Mouse (Mus musculus): ENCODE measurements around the gene Nat8.
A peak's percentile ranks its signal among the peaks of the same experiment; 100 is the strongest.
"Not testable (repeated sequence)": the region's sequence is repeated elsewhere in the genome, so short reads cannot be mapped to it uniquely, and the experiment has no call there.

Nat8 gene

DNA sequence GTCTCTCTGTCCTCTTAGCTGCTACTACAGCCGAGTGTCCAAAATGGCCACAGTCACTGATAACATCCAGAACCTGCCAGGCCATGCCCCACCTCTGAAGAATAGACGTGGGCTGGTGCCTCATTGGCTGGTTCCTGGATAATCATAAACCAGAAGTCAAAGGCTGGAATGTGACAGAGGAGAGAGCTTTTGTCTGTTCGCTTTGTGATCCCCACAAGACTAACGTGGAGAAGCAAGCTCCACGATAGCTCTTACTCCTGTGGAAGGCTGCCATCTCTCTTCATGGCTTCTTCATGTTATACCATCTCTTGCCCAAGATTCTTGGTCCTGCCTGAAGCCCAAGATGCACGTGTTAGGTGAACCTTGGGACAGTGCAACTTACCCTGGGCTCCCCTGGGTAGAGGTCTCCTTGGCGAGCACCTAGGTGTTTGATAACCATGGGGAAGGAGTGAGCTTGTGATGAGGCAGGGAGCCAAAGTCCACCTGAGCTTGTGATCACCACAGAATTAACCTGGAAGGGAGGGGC lies at the start of gene Nat8:
Nat8 (minus strand) TSS at position 287 of the 526 bp plus-strand sequence.
- DNase-seq (ENCODE audit: low spot score): no peak

DNA sequence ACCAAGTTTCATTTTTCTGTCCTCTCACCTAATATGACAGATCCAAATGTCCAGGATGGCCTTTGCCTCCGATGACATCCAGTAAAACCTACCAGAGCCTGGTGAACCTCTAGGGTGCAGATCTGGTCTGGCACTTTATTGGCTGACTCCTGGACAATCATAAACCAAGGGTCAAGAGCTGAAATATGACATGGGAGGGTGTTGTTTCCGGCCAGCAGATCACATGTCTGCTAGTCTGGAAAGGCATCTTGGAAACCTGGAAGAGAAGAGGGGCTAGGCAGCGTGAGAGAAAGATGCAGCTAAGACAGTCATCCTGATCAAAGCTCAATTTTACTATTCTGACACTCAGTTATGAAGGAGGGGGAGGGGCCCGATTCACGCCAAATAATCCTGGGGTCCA lies 37.1 kb upstream of the Nat8 start, which contains the start of gene Nat8f2:
Nat8f2 (minus strand) TSS at position 153 of the 400 bp plus-strand sequence.
- DNase-seq (ENCODE audit: low spot score): not testable (repeated sequence)

DNA sequence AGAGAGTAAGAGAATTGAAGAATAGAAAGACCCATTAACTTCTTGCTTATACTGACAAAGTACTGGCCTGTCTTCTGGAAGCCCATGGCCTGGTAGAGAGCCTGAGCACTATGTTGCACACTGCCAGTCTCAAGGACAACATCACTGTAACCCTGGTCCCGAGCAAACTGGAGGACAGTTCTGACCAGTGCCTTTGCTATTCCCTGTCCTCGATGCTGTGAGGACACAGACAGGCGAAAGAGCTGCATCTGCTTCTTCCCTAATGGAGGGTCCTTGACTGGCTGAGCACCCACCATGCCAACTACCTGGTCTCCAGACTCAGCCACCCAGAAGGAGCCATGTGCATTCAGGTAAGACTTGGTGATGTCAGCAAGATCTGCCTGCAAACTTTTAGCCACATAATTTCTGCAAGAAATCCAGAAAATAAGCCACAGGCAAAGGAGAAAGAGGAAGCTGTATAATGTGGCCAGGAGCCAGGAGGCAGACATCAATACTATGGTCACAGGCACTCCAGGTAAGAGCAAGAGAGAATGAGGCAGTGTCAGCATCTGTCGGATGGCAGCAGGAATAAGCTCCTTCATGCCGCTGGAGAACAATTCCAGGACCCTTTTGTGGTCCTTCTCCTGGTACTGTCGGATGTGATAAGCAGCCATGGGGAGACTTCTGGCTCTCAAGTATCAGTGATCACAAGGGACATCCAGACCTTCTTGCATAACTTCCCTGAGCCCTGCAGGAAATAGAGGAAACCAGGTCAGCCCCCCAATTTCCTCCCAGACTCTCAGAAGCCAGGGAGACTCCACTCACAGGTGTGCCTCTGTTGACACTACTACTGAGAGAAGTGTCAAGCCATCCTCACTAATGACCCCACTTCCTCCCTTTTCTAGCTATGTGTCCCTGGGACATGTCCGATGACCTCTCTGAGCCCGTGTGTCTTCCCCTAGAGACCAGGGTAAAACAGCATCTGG lies 36.1 kb upstream of the Nat8 start:
- no peak for DNase-seq (ENCODE audit: low spot score)

DNA sequence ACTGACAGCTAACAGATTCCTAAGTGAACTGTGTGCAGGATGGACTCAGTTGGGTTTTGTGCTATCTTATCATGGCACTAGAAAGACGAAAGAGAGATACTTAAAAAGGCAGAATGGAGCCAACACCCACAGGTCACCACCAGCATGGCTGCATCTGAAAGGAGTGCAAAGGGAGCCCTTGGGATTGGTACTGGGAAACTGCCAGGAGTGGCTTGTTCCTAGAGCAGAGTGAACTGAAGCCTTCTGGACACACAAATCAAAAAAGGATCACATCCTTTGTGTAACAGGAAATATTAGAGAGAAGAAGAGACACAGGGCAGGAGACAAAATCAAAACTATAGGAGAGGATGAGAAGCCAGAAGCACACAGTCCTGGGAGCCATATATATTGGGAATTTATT lies 35.1 kb upstream of the Nat8 start:
- DNase-seq (ENCODE audit: low spot score): not testable (repeated sequence)

DNA sequence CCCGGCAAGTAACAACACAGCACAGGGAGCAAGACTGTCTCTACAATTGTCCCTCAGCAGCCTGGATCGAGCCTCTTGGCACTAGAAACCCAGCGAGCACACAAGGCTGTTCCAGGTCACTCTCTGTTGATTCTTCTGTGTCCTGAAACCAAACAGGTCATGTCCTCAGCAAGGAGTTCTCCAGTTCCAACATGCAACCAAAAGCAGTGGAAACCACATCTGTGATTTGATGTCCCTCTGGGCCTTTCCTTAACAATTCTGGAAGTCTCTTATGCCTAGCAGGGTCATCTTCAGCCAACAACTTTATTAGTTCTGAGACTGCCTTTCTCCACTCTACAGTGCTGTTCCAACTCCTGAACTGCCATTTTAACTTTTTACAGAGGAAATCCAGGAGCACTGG lies 34.3 kb upstream of the Nat8 start:
- DNase-seq (ENCODE audit: low spot score): not testable (repeated sequence)

DNA sequence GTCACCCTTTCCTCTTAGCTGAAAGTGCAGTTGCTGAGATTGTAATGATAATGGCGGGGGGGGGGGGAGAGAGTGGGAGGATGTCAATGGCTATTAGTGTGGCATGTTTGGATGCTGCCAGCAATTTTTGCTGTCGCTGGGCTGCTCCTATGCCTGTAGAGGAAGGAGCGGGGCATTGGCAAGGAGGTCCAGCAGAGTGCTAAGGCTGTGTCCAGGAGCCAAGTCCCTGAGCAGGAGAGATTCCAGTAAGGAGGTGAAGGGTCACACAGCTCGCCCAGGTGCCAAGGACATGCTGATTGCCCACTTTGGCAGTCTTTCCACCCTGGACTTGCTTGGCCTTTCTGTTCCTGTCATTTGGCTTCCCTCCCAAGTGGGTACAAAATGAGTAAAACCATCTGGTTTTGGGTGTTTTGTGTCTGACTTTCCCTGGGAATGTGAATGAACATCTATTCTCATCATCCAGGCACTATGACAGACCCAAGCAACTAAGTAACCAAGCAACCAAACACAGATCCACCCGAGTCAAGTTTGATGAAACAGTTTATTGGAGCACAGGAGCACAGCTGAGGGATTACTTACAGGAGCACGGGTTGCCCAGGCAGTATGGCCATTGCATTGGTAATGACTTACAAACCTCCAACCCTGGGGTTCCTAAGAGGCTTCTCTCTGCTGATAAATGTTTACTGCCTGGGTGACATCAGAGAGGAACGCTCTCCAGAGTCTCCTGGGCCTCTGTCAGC lies 33.2 kb upstream of the Nat8 start:
- DNase-seq (ENCODE audit: low spot score): peak; percentile 36

DNA sequence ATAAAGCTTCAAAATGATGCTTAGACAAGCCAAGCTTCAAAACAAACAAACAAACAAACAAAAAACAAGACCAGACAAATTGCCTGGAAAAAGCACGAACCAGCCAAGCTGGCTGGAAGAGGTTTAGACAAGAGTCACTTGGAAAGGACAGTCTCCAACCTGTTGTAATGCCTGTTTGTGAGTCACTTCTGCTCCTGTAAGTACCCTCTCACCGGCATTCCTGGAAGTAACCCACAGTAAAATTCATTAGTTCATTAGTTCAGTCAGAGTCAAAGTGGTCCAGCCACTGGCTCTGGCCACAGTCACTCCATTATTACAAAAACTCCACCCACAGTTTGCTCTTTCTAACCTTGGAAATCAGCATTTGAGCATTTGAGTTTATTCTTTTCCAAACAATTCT lies 32.0 kb upstream of the Nat8 start:
- no peak for DNase-seq (ENCODE audit: low spot score)

DNA sequence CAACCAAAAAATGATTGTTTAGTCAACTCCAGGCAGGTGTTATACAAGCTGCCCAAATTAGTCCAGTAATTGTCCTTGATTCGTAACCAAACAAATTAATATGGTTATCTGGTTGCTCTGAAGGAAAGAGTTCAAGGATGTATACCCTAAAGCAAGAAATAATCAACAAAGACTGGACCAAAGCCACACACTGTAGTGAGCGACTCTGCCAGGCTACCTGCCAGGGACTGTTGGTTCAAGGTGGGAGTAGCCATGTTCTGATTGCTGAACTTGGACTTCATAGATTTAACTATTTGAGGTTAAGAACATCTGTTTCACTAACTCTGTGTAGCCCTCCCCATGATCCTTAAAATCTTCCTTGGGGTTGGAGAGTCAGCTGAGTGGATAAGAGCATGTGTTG lies 31.3 kb upstream of the Nat8 start:
- peak; percentile 52 for DNase-seq (ENCODE audit: low spot score)

DNA sequence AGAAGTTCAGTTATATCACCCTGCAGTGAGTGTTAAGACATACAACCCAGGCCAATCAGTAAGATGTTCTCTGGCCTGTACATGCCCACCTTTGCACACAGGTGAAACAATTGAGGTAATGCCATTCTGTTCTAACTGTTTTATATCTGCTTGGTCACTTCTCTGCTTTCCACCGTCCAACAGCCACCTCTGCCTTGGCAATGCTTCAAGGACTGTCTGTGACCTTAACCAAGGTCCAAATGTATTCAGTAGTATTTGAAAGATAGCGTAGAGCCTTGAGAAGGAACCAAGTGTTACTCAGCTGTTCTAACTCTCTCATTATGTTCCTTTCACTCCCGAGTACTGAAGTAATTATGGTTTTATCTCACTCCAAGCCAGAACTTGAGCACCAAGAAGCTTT lies 30.7 kb upstream of the Nat8 start:
- DNase-seq (ENCODE audit: low spot score): peak; percentile 76

DNA sequence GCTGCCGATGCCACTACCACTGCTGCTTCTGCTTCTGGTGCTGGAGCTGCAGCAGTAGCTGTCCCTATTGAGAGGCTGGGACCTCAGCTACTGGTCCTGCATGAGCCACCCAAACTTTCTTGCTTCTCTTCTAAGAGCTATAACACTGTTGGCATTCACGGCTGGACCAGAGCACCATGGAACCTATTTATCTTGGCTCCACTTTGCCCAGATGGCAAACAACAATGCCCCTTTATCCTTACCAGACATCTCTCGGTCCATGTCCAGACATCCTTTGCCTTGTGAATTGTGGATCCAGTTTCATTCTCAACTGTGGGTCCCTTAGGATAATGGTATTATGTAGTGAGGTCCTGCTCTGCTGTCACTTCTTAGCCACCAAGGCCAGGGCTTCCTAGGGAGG lies 29.4 kb upstream of the Nat8 start:
- no peak for DNase-seq (ENCODE audit: low spot score)

DNA sequence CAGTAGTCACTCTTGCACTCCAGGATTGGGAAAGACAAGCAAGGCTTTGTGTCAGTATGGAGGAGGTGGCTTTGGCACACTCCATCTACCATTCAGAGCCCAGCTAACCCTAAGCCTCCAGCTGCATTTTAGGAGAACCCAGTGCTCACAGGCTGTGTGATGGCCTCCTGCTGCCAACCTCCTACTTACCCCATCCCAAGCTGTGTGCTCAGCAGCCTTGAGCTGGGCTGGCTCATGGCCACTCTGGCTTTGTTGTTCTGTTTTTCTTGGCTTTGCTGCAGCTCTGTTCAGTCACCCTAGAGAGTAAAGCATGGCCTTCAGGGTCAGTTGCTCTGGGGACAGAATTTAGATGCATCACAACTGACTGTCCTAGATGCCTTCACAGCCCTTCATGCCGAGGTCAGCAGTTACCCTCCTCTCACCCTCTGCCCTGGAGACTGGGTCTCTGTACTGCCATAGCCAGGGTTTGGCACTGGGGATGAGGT lies 24.4 kb upstream of the Nat8 start:
- peak; percentile 64 for DNase-seq (ENCODE audit: low spot score)

DNA sequence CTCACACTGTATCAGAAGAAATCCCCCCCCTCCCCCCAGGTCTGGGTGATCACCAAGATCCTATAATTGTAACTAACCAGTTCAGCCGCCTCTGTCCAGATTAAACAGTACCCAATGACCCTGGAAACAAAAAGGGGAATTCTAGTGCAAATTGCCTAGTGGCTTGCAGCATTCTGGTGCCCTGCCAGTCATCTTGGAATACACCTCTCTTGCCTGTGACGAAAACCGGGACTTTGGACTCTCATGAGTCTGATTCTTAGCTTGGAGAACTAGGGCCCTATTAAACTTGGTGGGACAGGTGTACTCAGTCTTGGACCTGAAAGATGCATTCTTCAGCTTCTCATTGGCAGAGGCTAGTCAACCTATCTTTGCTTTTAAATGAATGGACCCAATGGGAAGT lies 21.6 kb upstream of the Nat8 start:
- DNase-seq (ENCODE audit: low spot score): no peak

DNA sequence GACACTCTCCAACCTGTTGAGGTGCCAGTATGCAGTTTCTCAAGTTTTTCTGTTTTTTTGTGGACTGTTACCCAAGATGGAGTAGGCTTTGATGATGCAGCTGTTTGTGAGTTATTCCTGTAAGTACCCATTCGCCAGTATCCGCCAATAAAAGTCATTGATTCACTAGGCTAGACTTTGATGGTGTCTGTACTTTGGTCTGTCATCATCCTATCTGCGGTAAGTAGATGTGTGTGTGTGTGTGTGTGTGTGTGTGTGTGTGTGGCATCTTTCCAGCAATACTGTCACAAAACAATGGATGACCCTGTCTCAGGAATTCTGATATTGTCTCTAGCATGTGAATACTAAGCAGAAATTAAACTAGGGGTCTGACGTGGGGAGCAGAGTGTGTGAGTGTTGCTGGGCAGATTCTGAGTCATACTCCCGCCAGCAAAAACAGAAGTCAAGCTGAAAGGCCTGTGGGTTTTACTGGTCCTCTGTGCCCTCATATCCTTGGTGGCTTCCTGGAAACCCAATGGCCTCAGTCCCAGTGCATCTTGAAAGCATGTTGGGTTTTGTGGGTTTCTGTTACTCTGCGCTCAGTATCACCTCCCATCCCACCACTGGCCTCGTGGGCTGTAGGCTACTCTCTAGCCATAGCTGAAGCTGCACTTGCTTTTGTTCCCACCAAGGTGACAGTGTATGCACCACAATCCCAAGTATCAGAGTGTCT lies 19.3 kb upstream of the Nat8 start:
- DNase-seq (ENCODE audit: low spot score): no peak

DNA sequence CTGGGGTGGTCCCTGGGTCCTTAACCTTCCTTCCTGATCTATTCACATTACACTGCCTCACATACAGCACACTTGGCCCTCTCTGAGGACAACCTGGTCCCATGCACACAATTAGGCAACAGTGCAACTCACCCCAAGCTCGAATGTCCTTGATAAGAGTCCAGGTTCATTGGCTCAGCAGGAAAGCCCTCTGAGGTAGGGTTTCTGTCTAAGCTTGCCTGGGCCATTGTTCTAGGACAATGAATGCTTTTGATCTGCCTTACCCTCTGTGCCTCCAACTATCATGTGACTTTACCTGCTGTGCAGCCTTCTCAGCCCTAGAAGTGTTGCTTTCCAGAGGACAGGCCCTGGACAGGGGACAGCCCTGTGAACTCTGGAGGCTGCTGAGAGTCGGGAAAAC lies 17.4 kb upstream of the Nat8 start:
- DNase-seq (ENCODE audit: low spot score): no peak

DNA sequence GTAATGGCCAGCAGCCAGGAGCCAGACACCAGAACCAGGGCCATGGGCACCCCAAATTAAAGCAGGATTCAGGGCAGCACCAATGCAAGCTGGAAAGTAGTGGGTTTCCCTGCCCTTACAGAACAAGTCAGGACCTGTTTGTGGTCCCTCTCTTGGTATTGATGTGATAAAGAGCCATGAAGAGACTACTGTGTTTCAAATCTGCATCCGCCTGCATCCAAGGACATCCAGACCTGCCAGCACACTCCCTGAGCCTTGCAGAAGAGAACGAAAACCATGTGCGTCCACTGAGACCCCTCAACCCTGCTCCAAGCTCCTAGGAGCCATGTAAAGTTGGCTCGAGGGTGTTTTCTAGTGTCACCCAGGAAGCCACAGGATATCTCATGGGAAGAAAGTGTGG lies 16.3 kb upstream of the Nat8 start:
- no peak for DNase-seq (ENCODE audit: low spot score)

DNA sequence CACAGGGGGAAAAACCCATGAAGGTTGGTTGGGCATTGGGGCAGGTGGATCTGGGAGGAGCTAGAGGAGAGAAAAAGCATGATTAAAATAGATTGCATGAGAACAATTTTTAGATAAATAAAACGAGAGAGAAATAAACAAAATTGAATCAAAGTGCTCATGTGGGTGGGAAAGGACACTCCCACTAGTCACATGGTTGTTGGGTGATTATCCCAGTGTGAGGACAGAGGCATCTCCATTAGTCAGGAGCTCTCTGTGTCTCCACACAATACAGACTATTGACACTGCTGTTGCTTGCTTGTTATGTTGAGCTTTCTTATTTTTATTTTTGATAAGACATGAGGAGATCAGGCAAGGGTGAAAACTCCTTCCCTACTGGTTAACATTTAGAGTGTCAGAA lies 15.0 kb upstream of the Nat8 start:
- DNase-seq (ENCODE audit: low spot score): no peak

DNA sequence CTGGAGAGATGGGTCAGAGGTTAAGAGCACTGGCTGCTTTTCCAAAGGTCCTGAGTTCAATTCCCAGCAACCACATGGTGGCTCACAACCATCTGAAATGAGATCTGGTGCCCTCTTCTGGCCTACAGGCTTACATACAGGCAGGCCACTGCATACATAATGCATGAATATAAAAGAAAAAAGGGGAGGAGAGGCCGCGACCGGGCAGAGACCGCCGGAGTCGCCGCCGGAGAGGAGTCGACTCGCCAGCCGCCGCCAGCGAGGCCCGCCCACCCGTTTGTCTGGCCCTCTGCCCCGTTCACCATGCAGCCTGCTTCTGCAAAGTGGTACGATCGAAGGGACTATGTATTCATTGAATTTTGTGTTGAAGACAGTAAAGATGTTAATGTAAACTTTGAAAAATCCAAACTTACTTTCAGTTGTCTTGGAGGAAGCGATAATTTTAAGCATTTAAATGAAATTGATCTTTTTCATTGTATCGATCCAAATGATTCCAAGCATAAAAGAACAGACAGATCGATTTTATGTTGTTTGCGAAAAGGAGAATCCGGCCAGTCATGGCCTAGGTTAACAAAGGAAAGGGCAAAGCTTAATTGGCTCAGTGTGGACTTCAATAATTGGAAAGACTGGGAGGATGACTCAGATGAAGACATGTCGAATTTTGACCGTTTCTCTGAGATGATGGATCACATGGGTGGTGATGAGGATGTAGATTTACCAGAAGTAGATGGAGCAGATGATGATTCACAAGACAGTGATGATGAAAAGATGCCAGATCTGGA lies 12.0 kb upstream of the Nat8 start:
- not testable (repeated sequence) for DNase-seq (ENCODE audit: low spot score)

DNA sequence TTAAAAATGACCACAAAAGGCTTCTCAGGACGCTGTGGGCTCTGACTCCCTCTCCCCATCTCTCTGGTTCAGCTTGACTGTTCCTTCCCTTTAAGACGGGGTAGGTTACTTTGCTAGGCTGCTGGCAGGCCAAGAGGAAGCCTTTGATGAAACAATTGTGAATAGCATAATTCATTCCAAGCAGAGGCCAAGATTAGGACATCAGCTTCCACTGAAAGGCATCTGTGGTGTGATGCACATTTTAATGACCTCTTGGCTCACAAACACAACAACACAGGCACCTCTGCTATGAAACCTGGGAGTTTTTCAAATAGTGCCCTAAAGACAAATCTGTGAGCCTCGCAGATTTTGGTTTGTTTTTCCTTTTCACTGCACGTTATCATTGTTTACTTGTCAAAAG lies 8.1 kb upstream of the Nat8 start:
- no peak for DNase-seq (ENCODE audit: low spot score)

DNA sequence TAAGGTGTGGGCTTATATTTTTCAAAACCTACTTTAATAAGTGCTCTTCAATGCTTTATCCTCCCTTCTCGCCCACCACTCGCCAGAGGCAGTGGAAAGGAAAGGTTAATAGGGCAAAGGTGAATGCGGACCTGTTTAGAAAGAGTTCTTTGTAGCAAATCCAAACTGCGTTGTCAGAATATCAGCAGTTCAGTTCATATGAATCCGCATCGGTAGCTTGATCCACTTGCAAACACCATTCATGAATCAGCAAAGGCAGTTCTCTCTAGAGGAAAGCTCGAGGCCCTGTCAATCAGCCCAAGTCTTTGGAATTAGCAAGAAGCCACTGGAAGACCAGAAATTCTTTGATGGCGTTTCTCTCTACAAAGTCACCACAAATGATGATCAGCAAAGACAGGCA lies 6.8 kb upstream of the Nat8 start:
- DNase-seq (ENCODE audit: low spot score): no peak

DNA sequence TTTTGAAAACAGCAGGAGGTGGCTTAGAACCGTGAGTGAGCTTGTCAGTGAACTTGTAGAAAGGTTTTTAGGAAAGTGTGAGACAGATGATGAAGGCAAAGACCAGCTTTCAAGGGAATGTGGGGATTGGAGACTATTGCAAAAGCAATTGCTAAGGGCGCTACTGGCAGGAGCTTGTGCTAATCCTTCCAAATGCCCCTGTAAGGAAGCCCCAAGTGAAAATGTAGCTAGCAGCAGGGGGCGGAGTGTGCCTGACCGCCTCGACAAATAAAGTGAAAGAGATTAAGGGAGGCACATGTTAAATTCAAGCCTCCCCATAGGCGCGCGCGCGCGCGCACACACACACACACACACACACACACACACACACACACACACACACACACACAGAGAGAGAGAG lies 5.4 kb upstream of the Nat8 start:
- DNase-seq (ENCODE audit: low spot score): peak; percentile 50

DNA sequence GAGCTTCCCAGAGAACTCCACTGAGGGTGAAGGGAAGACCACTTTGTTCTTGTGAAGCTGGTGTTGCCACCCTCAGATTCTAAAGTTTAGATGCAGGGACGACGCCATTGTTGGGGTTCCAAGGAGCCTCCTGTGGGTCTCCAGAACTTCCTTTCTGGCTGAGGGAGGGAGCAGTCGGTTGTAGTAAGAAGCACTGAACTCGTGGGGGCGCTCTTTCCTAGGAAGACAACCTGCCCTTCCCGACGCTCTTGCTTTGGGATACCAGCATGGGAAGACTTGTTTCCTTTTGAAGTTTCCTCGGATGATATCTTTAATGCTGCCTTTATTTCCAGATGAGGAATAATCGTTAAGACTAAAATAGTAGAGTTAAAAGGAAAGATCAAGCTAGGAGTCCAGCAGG lies 4.9 kb upstream of the Nat8 start:
- DNase-seq (ENCODE audit: low spot score): peak; percentile 58

All from testis, postnatal 14 days (tissue).